In genomic region chr15:78709767-78710166, GRCm38 (mm10) we compare ENCODE assay signal across 11 mouse cellular contexts. TPM values are rescaled to one million over a fixed set of nuclear protein-coding genes. Genes with fewer than 3 reads are reported as not detected.
A peak's percentile ranks its signal among the peaks of the same experiment; 100 is the strongest.
DNase-seq lines count a peak whose midpoint lies in the region; ATAC-seq and TF ChIP-seq lines count a peak whose summit lies in the region.
"Had no signal": no experiment of that assay in that cellular context is flagged by ENCODE, and none has a peak within 500 bp of the region (broad histone marks: within the 10 kb centered on the region; RNA-seq: fewer than 3 reads in every experiment).

No protein-coding gene starts in this region.

- TF ChIP-seq EP300 in stomach, postnatal 0 days (optimal IDR thresholded peaks at IDR 0.05), result no peak

- H3K4me2 ChIP-seq in lung, embryonic 16.5 days (ENCODE audit: low read depth, low read length), result no peak overlapping the region
- no peak overlapping the region for H3K4me2 ChIP-seq in stomach, postnatal 0 days (replicated peaks; ENCODE audit: low read depth)
- H3K4me2 ChIP-seq: heart, embryonic 13.5 days; limb, embryonic 15.5 days had no signal

- no peak overlapping the region for H3K4me3 ChIP-seq in lung, embryonic 16.5 days (ENCODE audit: low read length)
- no peak overlapping the region for H3K4me3 ChIP-seq in midbrain, embryonic 10.5 days
- no peak overlapping the region for H3K4me3 ChIP-seq in stomach, postnatal 0 days (ENCODE audit: low read depth, low read length)
- H3K4me3 ChIP-seq: heart, embryonic 13.5 days; limb, embryonic 15.5 days had no signal

- peaks cover 38% of the 10 kb centered on the region for H3K27me3 ChIP-seq in lung, embryonic 16.5 days (ENCODE audit: control insufficient read depth, insufficient read depth, low read depth, low read length)
- peaks cover 49% of the 10 kb centered on the region for H3K27me3 ChIP-seq in midbrain, embryonic 10.5 days (ENCODE audit: low read depth, poor library complexity, severe bottlenecking)
- no peaks in the 10 kb centered on the region; the same call in 1 of the 2 replicates for H3K27me3 ChIP-seq in stomach, postnatal 0 days (ENCODE audit: control insufficient read depth, insufficient read depth, low read length)

- no peak for TF ChIP-seq CTCF in stomach, postnatal 0 days (IDR thresholded peaks at IDR 0.05; ENCODE audit: low read depth)

- H3K4me1 ChIP-seq in lung, embryonic 16.5 days (replicated peaks; ENCODE audit: control insufficient read depth, insufficient read depth, low read length), result peaks cover 4% of the 10 kb centered on the region; the same call in 1 of the 2 replicates
- H3K4me1 ChIP-seq in midbrain, embryonic 10.5 days, result peaks cover 43% of the 10 kb centered on the region
- H3K4me1 ChIP-seq in stomach, postnatal 0 days (replicated peaks; ENCODE audit: control insufficient read depth, insufficient read depth), result no peaks in the 10 kb centered on the region

- H3K9ac ChIP-seq in lung, embryonic 16.5 days (ENCODE audit: low read length), result no peak overlapping the region
- no peak overlapping the region for H3K9ac ChIP-seq in stomach, postnatal 0 days (ENCODE audit: low read length)
- H3K9ac ChIP-seq: heart, embryonic 13.5 days; limb, embryonic 15.5 days had no signal

- no peak for DNase-seq in lung, postnatal 25 days (ENCODE audit: low spot score)
- DNase-seq in frontal cortex, postnatal 14 days (ENCODE audit: low spot score in 2 of 2), result peak; percentile 63 to 77
- DNase-seq in midbrain, embryonic 10.5 days (ENCODE audit: low spot score), result peak; percentile 65
- peak; percentile 62 for DNase-seq in telencephalon, adult 2 months (ENCODE audit: low read depth, low spot score)
- no peak for DNase-seq in stomach, postnatal 0 days (ENCODE audit: low spot score)
- DNase-seq in kidney, adult 9 months, result no peak
- no peak for DNase-seq in ovary, adult 18-20 months (ENCODE audit: low spot score)
- DNase-seq: cerebellum, adult 11-12 months had no signal

- no peak overlapping the region for H3K27ac ChIP-seq in lung, embryonic 16.5 days (ENCODE audit: low read length)
- no peak overlapping the region for H3K27ac ChIP-seq in midbrain, embryonic 10.5 days (replicated peaks)
- H3K27ac ChIP-seq in stomach, postnatal 0 days (replicated peaks), result no peak overlapping the region
- H3K27ac ChIP-seq: heart, embryonic 13.5 days; limb, embryonic 15.5 days had no signal

- no peaks in the 10 kb centered on the region for H3K9me3 ChIP-seq in lung, embryonic 16.5 days (ENCODE audit: control insufficient read depth, low read length)
- H3K9me3 ChIP-seq in midbrain, embryonic 10.5 days (replicated peaks), result no peaks in the 10 kb centered on the region
- no peaks in the 10 kb centered on the region for H3K9me3 ChIP-seq in stomach, postnatal 0 days (ENCODE audit: control insufficient read depth, low read length)
- H3K9me3 ChIP-seq: heart, embryonic 13.5 days; limb, embryonic 15.5 days had no signal

- ATAC-seq in lung, embryonic 16.5 days (ENCODE audit: low read depth), result peak; percentile 21; the same call in 1 of the 2 replicates
- no peak for ATAC-seq in stomach, postnatal 0 days (ENCODE audit: low FRiP score, low TSS enrichment)

- WGBS in lung, embryonic 16.5 days, result 25% methylated on average over 7 of the region's 7 CpGs
- WGBS in midbrain, embryonic 10.5 days, result 22% methylated on average over 7 of the region's 7 CpGs
- 20% methylated on average over 7 of the region's 7 CpGs for WGBS in stomach, postnatal 0 days

- H3K36me3 ChIP-seq in lung, embryonic 16.5 days (ENCODE audit: control insufficient read depth, insufficient read depth, low read length), result no peaks in the 10 kb centered on the region
- no peaks in the 10 kb centered on the region for H3K36me3 ChIP-seq in midbrain, embryonic 10.5 days
- H3K36me3 ChIP-seq in stomach, postnatal 0 days (ENCODE audit: control insufficient read depth, insufficient read depth, low read length), result no peaks in the 10 kb centered on the region
- H3K36me3 ChIP-seq: heart, embryonic 13.5 days; limb, embryonic 15.5 days had no signal

RNA-seq across cellular contexts. Expression of gene Elfn2, which starts 8.8 kb away (rescaled TPM):
- polyA plus RNA-seq in lung, embryonic 16.5 days (2015; fragmentation: Nextera tagmentation; extraction: Ambion mirVana), result 0.09 and 0.15 TPM in 2 replicates
- 0.23 and 0.26 TPM in 2 replicates for polyA plus RNA-seq in midbrain, embryonic 10.5 days (2016; fragmentation: Nextera tagmentation; extraction: Ambion mirVana)
- polyA plus RNA-seq in stomach, postnatal 0 days (2015; fragmentation: Nextera tagmentation; extraction: Ambion mirVana), result 0.06 and 0.11 TPM in 2 replicates

Comparison
In these comparisons a context has a peak if more than half of its experiments do, and no peak if none do; other contexts are left out.
1. DNase-seq: peak in frontal cortex, postnatal 14 days (2 of 2), midbrain, embryonic 10.5 days (single experiment) and telencephalon, adult 2 months (single experiment); none in lung, postnatal 25 days (single experiment), stomach, postnatal 0 days (single experiment), kidney, adult 9 months (single experiment) and ovary, adult 18-20 months (single experiment).